In the genomic region with DNA sequence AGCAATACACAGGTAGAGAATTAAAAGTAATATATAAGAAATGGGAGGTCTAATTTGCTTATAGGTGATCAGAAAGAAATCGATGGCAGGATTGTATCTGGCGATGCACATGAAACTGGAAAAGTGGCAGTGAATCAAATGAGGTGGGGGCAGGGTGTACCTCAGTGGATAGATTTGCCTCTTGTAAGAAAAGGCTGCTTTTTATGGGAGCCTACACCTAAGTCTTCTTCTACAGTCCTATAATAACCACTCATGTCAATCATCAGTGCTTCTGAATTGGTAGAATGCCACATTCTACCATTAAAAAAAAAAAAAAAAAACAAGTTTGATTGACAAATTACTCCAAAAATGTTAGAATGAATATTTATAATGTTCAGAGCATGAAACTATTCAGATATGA, we compare ENCODE assay signal across 21 mouse cellular contexts.
DNase-seq lines count a peak whose midpoint lies in the region; ATAC-seq and TF ChIP-seq lines count a peak whose summit lies in the region.
"Had no signal": no experiment of that assay in that cellular context is flagged by ENCODE, and none has a peak within 500 bp of the region (broad histone marks: within the 10 kb centered on the region; RNA-seq: fewer than 3 reads in every experiment).

No protein-coding gene starts in this region.

- no peak overlapping the region for H3K9ac ChIP-seq in forebrain, embryonic 13.5 days
- H3K9ac ChIP-seq in forebrain, embryonic 12.5 days, result no peak overlapping the region
- H3K9ac ChIP-seq in forebrain, embryonic 16.5 days (replicated peaks; ENCODE audit: low read depth, low read length), result no peak overlapping the region
- H3K9ac ChIP-seq in forebrain, embryonic 11.5 days (ENCODE audit: low read length), result no peak overlapping the region
- H3K9ac ChIP-seq in forebrain, postnatal 0 days, result no peak overlapping the region
- no peak overlapping the region for H3K9ac ChIP-seq in forebrain, embryonic 14.5 days (ENCODE audit: low read length)

- H3K27me3 ChIP-seq in forebrain, embryonic 13.5 days, result no peaks in the 10 kb centered on the region
- H3K27me3 ChIP-seq in forebrain, embryonic 12.5 days, result no peaks in the 10 kb centered on the region
- H3K27me3 ChIP-seq in forebrain, embryonic 16.5 days (replicated peaks; ENCODE audit: control insufficient read depth, insufficient read depth, low read length), result no peaks in the 10 kb centered on the region
- H3K27me3 ChIP-seq in forebrain, embryonic 11.5 days (ENCODE audit: control insufficient read depth, insufficient read depth, low read length), result no peaks in the 10 kb centered on the region
- H3K27me3 ChIP-seq in forebrain, postnatal 0 days (ENCODE audit: insufficient read depth, low read length), result no peaks in the 10 kb centered on the region
- no peaks in the 10 kb centered on the region for H3K27me3 ChIP-seq in forebrain, embryonic 14.5 days (replicated peaks; ENCODE audit: control insufficient read depth, insufficient read depth, low read length)
- H3K27me3 ChIP-seq: CH12.LX, Patski had no signal

- H3K4me2 ChIP-seq in forebrain, embryonic 13.5 days, result no peak overlapping the region
- no peak overlapping the region for H3K4me2 ChIP-seq in forebrain, embryonic 12.5 days
- no peak overlapping the region for H3K4me2 ChIP-seq in forebrain, embryonic 16.5 days (ENCODE audit: low read length)
- no peak overlapping the region for H3K4me2 ChIP-seq in forebrain, embryonic 11.5 days (ENCODE audit: low read depth, low read length, severe bottlenecking)
- no peak overlapping the region for H3K4me2 ChIP-seq in forebrain, postnatal 0 days (ENCODE audit: low read depth)
- no peak overlapping the region for H3K4me2 ChIP-seq in forebrain, embryonic 14.5 days (ENCODE audit: low read length)

- DNase-seq in forebrain, embryonic 11.5 days (ENCODE audit: low spot score), result no peak
- DNase-seq in forebrain, postnatal 0 days, result no peak
- no peak for DNase-seq in forebrain, embryonic 14.5 days (ENCODE audit: low spot score)
- DNase-seq: adrenal gland, adult 2 months; adrenal gland, adult 8-10 months; adrenal gland, postnatal 10 days; adrenal gland, postnatal 14 days; adrenal gland, postnatal 25 days; adrenal gland, postnatal 36 days; B cell, adult 2 months; cerebellum, adult 11 months; cerebellum, adult 11-12 months; cerebellum, adult 18-20 months had no signal

- WGBS in forebrain, embryonic 13.5 days, result 94% methylated on average over 2 of the region's 2 CpGs
- 93% methylated on average over 2 of the region's 2 CpGs for WGBS in forebrain, embryonic 12.5 days
- WGBS in forebrain, embryonic 16.5 days, result 90% methylated on average over 2 of the region's 2 CpGs
- 86% methylated on average over 2 of the region's 2 CpGs for WGBS in forebrain, embryonic 11.5 days
- WGBS in forebrain, postnatal 0 days, result 84% methylated on average over 2 of the region's 2 CpGs
- WGBS in forebrain, embryonic 14.5 days, result 91% methylated on average over 2 of the region's 2 CpGs

- no peaks in the 10 kb centered on the region for H3K9me3 ChIP-seq in forebrain, embryonic 13.5 days (replicated peaks)
- H3K9me3 ChIP-seq in forebrain, embryonic 12.5 days, result no peaks in the 10 kb centered on the region
- no peaks in the 10 kb centered on the region for H3K9me3 ChIP-seq in forebrain, embryonic 16.5 days (ENCODE audit: control insufficient read depth, low read length)
- no peaks in the 10 kb centered on the region for H3K9me3 ChIP-seq in forebrain, embryonic 11.5 days (ENCODE audit: control insufficient read depth, low read length)
- no peaks in the 10 kb centered on the region for H3K9me3 ChIP-seq in forebrain, postnatal 0 days (ENCODE audit: low read length)
- no peaks in the 10 kb centered on the region for H3K9me3 ChIP-seq in forebrain, embryonic 14.5 days (replicated peaks; ENCODE audit: control insufficient read depth, low read length)
- H3K9me3 ChIP-seq: G1E had no signal

- 0 out of 2 replicates have a peak, but pooled peaks cover 3% of the 10 kb centered on the region for H3K4me1 ChIP-seq in forebrain, embryonic 13.5 days
- H3K4me1 ChIP-seq in forebrain, embryonic 12.5 days, result 0 out of 2 replicates have a peak, but pooled peaks cover 3% of the 10 kb centered on the region
- H3K4me1 ChIP-seq in forebrain, embryonic 16.5 days (replicated peaks; ENCODE audit: control insufficient read depth, insufficient read depth, low read length), result no peaks in the 10 kb centered on the region; the same call in 1 of the 2 replicates
- no peaks in the 10 kb centered on the region for H3K4me1 ChIP-seq in forebrain, embryonic 11.5 days (replicated peaks; ENCODE audit: control insufficient read depth, insufficient read depth, low read length)
- H3K4me1 ChIP-seq in forebrain, postnatal 0 days (ENCODE audit: insufficient read depth), result no peaks in the 10 kb centered on the region
- no peaks in the 10 kb centered on the region for H3K4me1 ChIP-seq in forebrain, embryonic 14.5 days (ENCODE audit: control insufficient read depth, insufficient read depth, low read length)

- no peak overlapping the region for H3K4me3 ChIP-seq in forebrain, embryonic 13.5 days
- no peak overlapping the region for H3K4me3 ChIP-seq in forebrain, embryonic 12.5 days (replicated peaks)
- H3K4me3 ChIP-seq in forebrain, embryonic 16.5 days (replicated peaks; ENCODE audit: low read length), result no peak overlapping the region
- no peak overlapping the region for H3K4me3 ChIP-seq in forebrain, embryonic 11.5 days (ENCODE audit: low read depth, low read length)
- no peak overlapping the region for H3K4me3 ChIP-seq in forebrain, postnatal 0 days (ENCODE audit: low read depth, low read length)
- H3K4me3 ChIP-seq in forebrain, embryonic 14.5 days (ENCODE audit: low read depth, low read length), result no peak overlapping the region

- no peak for TF ChIP-seq CTCF in forebrain, postnatal 0 days (IDR thresholded peaks at IDR 0.05; ENCODE audit: low read depth)

- peak; percentile 53; the same call in 1 of the 2 replicates for ATAC-seq in forebrain, embryonic 13.5 days
- no peak for ATAC-seq in forebrain, embryonic 12.5 days (ENCODE audit: low FRiP score)
- ATAC-seq in forebrain, embryonic 16.5 days, result peak; percentile 70
- no peak for ATAC-seq in forebrain, embryonic 11.5 days (replicated peaks; ENCODE audit: low FRiP score)
- peak; percentile 43; the same call in 1 of the 2 replicates for ATAC-seq in forebrain, postnatal 0 days
- no peak for ATAC-seq in forebrain, embryonic 14.5 days
- ATAC-seq: activated CD4-positive, CD25-positive, alpha-beta regulatory T cell, adult 4 months; CD4-positive, CD25-positive, alpha-beta regulatory T cell, adult 4 months; Patski had no signal

- H3K36me3 ChIP-seq in forebrain, embryonic 13.5 days (ENCODE audit: poor library complexity, severe bottlenecking), result no peaks in the 10 kb centered on the region
- no peaks in the 10 kb centered on the region for H3K36me3 ChIP-seq in forebrain, embryonic 12.5 days (replicated peaks)
- no peaks in the 10 kb centered on the region for H3K36me3 ChIP-seq in forebrain, embryonic 16.5 days (ENCODE audit: control insufficient read depth, insufficient read depth)
- H3K36me3 ChIP-seq in forebrain, embryonic 11.5 days (ENCODE audit: control insufficient read depth, insufficient read depth, low read length), result no peaks in the 10 kb centered on the region
- no peaks in the 10 kb centered on the region for H3K36me3 ChIP-seq in forebrain, postnatal 0 days (ENCODE audit: insufficient read depth)
- H3K36me3 ChIP-seq in forebrain, embryonic 14.5 days (ENCODE audit: control insufficient read depth, insufficient read depth, low read length), result no peaks in the 10 kb centered on the region
- H3K36me3 ChIP-seq: G1E had no signal

- no peak overlapping the region for H3K27ac ChIP-seq in forebrain, embryonic 13.5 days
- H3K27ac ChIP-seq in forebrain, embryonic 12.5 days, result no peak overlapping the region
- no peak overlapping the region for H3K27ac ChIP-seq in forebrain, embryonic 16.5 days (ENCODE audit: low read length)
- H3K27ac ChIP-seq in forebrain, embryonic 11.5 days (ENCODE audit: low read depth, low read length), result no peak overlapping the region
- no peak overlapping the region for H3K27ac ChIP-seq in forebrain, postnatal 0 days (ENCODE audit: low read depth, low read length)
- H3K27ac ChIP-seq in forebrain, embryonic 14.5 days (ENCODE audit: low read depth, low read length), result no peak overlapping the region

Comparison
In these comparisons a context has a peak if more than half of its experiments do, and no peak if none do; other contexts are left out.
1. ATAC-seq: peak in forebrain, embryonic 13.5 days (single experiment), forebrain, embryonic 16.5 days (single experiment) and forebrain, postnatal 0 days (single experiment); none in forebrain, embryonic 12.5 days (single experiment), forebrain, embryonic 11.5 days (single experiment) and forebrain, embryonic 14.5 days (single experiment).